Mouse (Mus musculus) small intestine, adult 2 months (tissue): Measurements from ENCODE around the gene Ifnar2.

Source experiments
- CTCF ChIP-seq: fragments of 200-500 bp; IDR thresholded peaks from 2 replicates; pipeline ENCODE4 v1.5.1; 2012; ENCODE audit warnings: low read depth, mild to moderate bottlenecking, control low read depth, inconsistent platforms, low read length, moderate library complexity, mixed read lengths; ENCODE audit not compliant: insufficient replicate concordance, insufficient read length; ENCODE audit errors: extremely low read depth
- POLR2A ChIP-seq: fragments of 200-500 bp; IDR thresholded peaks from 2 replicates; pipeline ENCODE4 v1.6.1; 2012; ENCODE audit warnings: low read depth, mild to moderate bottlenecking, control low read depth, inconsistent platforms, low read length, moderate library complexity

DNA sequence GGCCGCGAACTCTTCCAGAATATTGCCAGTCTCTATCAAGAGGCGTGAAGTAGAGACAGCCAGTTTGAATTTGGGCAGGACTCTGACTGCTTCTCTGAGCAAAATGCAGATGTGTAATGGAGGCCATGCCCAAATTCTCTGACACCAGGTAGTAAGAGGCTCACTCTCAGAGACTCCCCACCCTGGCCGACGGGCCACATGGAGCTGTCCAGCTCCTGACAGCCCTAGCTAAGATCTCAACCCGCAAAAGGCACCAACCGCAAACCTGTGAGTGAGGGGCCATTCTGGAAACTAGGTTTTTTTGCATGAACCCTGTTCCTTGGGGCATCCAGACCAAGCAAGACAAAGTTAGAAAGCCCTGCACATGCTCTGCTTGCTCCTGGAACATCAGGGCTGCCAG lies 39.7 kb upstream of the Ifnar2 start:
- TF ChIP-seq CTCF (no peak), POLR2A (no peak)
